Mouse (Mus musculus) midbrain, embryonic 12.5 days (tissue): ENCODE results near the gene Arid3b. TPM values are rescaled to one million over a fixed set of nuclear protein-coding genes. Genes with fewer than 3 reads are reported as not detected.

Source experiments
- ATAC-seq: fragments of 200-750 bp; cut with Nextera tagmentation; 2 replicates; pipeline ENCODE4 v1.8.0; 2017; ENCODE audit warnings: low read depth, moderate TSS enrichment, moderate library complexity; ENCODE audit not compliant: low FRiP score
- H3K27ac ChIP-seq: fragments of 300-500 bp; sonication (generic); replicated peaks from 2 replicates; pipeline ENCODE4 v1.5.1; 2016; ENCODE audit warnings: mild to moderate bottlenecking
- H3K27me3 ChIP-seq: fragments of 300-500 bp; sonication (generic); 2 replicates; pipeline ENCODE4 v1.6.1; 2016; ENCODE audit warnings: mild to moderate bottlenecking
- H3K36me3 ChIP-seq: fragments of 300-500 bp; sonication (generic); 2 replicates; pipeline ENCODE4 v1.6.1; 2016
- H3K4me1 ChIP-seq: fragments of 300-500 bp; sonication (generic); 2 replicates; pipeline ENCODE4 v1.6.1; 2016
- H3K4me2 ChIP-seq: fragments of 300-500 bp; sonication (generic); replicated peaks from 2 replicates; pipeline ENCODE4 v1.6.1; 2016; ENCODE audit warnings: mild to moderate bottlenecking, moderate library complexity
- H3K4me3 ChIP-seq: fragments of 300-500 bp; sonication (generic); 2 replicates; pipeline ENCODE4 v1.5.1; 2016; ENCODE audit warnings: mild to moderate bottlenecking
- H3K9ac ChIP-seq: fragments of 300-500 bp; sonication (generic); replicated peaks from 2 replicates; pipeline ENCODE4 v1.6.1; 2016; ENCODE audit warnings: mild to moderate bottlenecking, moderate library complexity
- H3K9me3 ChIP-seq: fragments of 300-500 bp; sonication (generic); 2 replicates; pipeline ENCODE4 v1.6.1; 2016; ENCODE audit warnings: mild to moderate bottlenecking
- WGBS: fragments of 180-500 bp; shearing (Covaris S2); methylation state at CpG from one replicate; pipeline ENCODE4 v1.1.7; 2016; 5-methylcytosine and 5-hydroxymethylcytosine counted together
- polyA plus RNA-seq: library from polyadenylated mRNA; unstranded; fragments of >200 nt; fragmentation: Nextera tagmentation; extraction: Ambion mirVana; gene quantifications from 2 replicates; pipeline ENCODE4 v1.2.1, GENCODE M21; 2016

Arid3b gene
- polyA plus RNA-seq, 1 experiment from 2014 or later, result 23.1 TPM

- Histone ChIP-seq H3K27me3 (no peaks in the 10 kb centered on the region), H3K27ac (no peak overlapping the region), H3K4me1 (peaks cover 24% of the 10 kb centered on the region), H3K36me3 (peaks cover 54% of the 10 kb centered on the region), H3K9ac (no peak overlapping the region), H3K4me2 (no peak overlapping the region), H3K9me3 (no peaks in the 10 kb centered on the region), H3K4me3 (no peak overlapping the region)
- WGBS, result 96% methylated on average over 24 of the region's 24 CpGs
- ATAC-seq, result no peak
Observed at GRCm38 (mm10) chr9:57760416-57761146, 76.0 kb downstream of the Arid3b start.

- Histone ChIP-seq H3K4me1 (peaks cover 24% of the 10 kb centered on the region), H3K36me3 (peaks cover 67% of the 10 kb centered on the region)
- ATAC-seq, result no peak
Observed at GRCm38 (mm10) chr9:57759289-57759688, 77.3 kb downstream of the Arid3b start.

GRCm38 (mm10) chr9:57758528-57758927 lies 78.1 kb downstream of the Arid3b start:
- ATAC-seq, result no peak
- Histone ChIP-seq H3K9ac (no peak overlapping the region), H3K4me3 (no peak overlapping the region), H3K27ac (no peak overlapping the region), H3K9me3 (no peaks in the 10 kb centered on the region), H3K36me3 (peaks cover 74% of the 10 kb centered on the region), H3K27me3 (no peaks in the 10 kb centered on the region), H3K4me2 (no peak overlapping the region), H3K4me1 (peaks cover 17% of the 10 kb centered on the region)
- WGBS, result 93% methylated on average over 22 of the region's 22 CpGs

More at GRCm38 (mm10) chr9:57759289-57759688, 77.3 kb downstream of the Arid3b start:
- H3K4me3 ChIP-seq, result no peak overlapping the region
- no peak overlapping the region for H3K4me2 ChIP-seq
- H3K9ac ChIP-seq, result no peak overlapping the region
- no peaks in the 10 kb centered on the region for H3K27me3 ChIP-seq
- no peaks in the 10 kb centered on the region for H3K9me3 ChIP-seq
- no peak overlapping the region for H3K27ac ChIP-seq
- WGBS, result 40% methylated on average over 6 of the region's 6 CpGs

- no peak overlapping the region for H3K4me3 ChIP-seq
- H3K27me3 ChIP-seq, result no peaks in the 10 kb centered on the region
- no peak overlapping the region for H3K9ac ChIP-seq
- H3K9me3 ChIP-seq, result no peaks in the 10 kb centered on the region
- peaks cover 7% of the 10 kb centered on the region for H3K4me1 ChIP-seq
- no peak overlapping the region for H3K27ac ChIP-seq
- no peak overlapping the region for H3K4me2 ChIP-seq
- H3K36me3 ChIP-seq, result peaks cover 84% of the 10 kb centered on the region
- WGBS, result 93% methylated on average over 3 of the region's 3 CpGs
- no peak for ATAC-seq
Observed at GRCm38 (mm10) chr9:57757578-57757977, 79.0 kb downstream of the Arid3b start.

GRCm38 (mm10) chr9:57750901-57751300 lies 85.7 kb downstream of the Arid3b start:
- Histone ChIP-seq H3K27ac (no peak overlapping the region), H3K36me3 (peaks cover 100% of the 10 kb centered on the region), H3K9me3 (no peaks in the 10 kb centered on the region), H3K4me1 (no peaks in the 10 kb centered on the region), H3K4me3 (no peak overlapping the region), H3K4me2 (no peak overlapping the region), H3K9ac (no peak overlapping the region), H3K27me3 (no peaks in the 10 kb centered on the region)
- ATAC-seq, result no peak
- 94% methylated on average over 7 of the region's 7 CpGs for WGBS

GRCm38 (mm10) chr9:57748831-57749230 lies 87.8 kb downstream of the Arid3b start:
- Histone ChIP-seq H3K4me1 (no peaks in the 10 kb centered on the region), H3K9me3 (no peaks in the 10 kb centered on the region), H3K4me3 (no peak overlapping the region), H3K4me2 (no peak overlapping the region), H3K9ac (no peak overlapping the region), H3K36me3 (peaks cover 91% of the 10 kb centered on the region), H3K27ac (no peak overlapping the region), H3K27me3 (no peaks in the 10 kb centered on the region)
- ATAC-seq, result no peak
- WGBS, result 92% methylated on average over 1 of the region's 1 CpGs

GRCm38 (mm10) chr9:57748137-57748536 lies 88.5 kb downstream of the Arid3b start:
- 90% methylated on average over 6 of the region's 6 CpGs for WGBS
- H3K27ac ChIP-seq, result no peak overlapping the region
- H3K36me3 ChIP-seq, result peaks cover 84% of the 10 kb centered on the region
- no peaks in the 10 kb centered on the region for H3K4me1 ChIP-seq
- no peak overlapping the region for H3K4me3 ChIP-seq
- no peak overlapping the region for H3K9ac ChIP-seq
- no peak overlapping the region for H3K4me2 ChIP-seq
- H3K27me3 ChIP-seq, result no peaks in the 10 kb centered on the region
- no peak for ATAC-seq
- no peaks in the 10 kb centered on the region for H3K9me3 ChIP-seq

GRCm38 (mm10) chr9:57747067-57747466 lies 89.5 kb downstream of the Arid3b start:
- ATAC-seq, result no peak
- H3K27me3 ChIP-seq, result no peaks in the 10 kb centered on the region
- H3K9ac ChIP-seq, result no peak overlapping the region
- H3K36me3 ChIP-seq, result peaks cover 78% of the 10 kb centered on the region
- no peak overlapping the region for H3K4me2 ChIP-seq
- no peak overlapping the region for H3K4me3 ChIP-seq
- no peaks in the 10 kb centered on the region for H3K4me1 ChIP-seq
- WGBS, result 91% methylated on average over 1 of the region's 1 CpGs
- H3K27ac ChIP-seq, result no peak overlapping the region
- H3K9me3 ChIP-seq, result no peaks in the 10 kb centered on the region

- Histone ChIP-seq H3K36me3 (peaks cover 74% of the 10 kb centered on the region), H3K9me3 (no peaks in the 10 kb centered on the region), H3K9ac (no peak overlapping the region), H3K27ac (no peak overlapping the region), H3K4me1 (no peaks in the 10 kb centered on the region), H3K4me3 (no peak overlapping the region), H3K27me3 (no peaks in the 10 kb centered on the region), H3K4me2 (no peak overlapping the region)
- ATAC-seq, result no peak
- 67% methylated on average over 3 of the region's 3 CpGs for WGBS
Observed at GRCm38 (mm10) chr9:57744462-57745091, 92.0 kb downstream of the Arid3b start.

Other genes starting within 250 kb of the Arid3b start
- 21.6 and 22.9 TPM in 2 replicates for gene Ulk3, start 247.3 kb downstream of the Arid3b start, polyA plus RNA-seq
- 3.7 and 4.8 TPM in 2 replicates for gene Cplx3, start 230.5 kb downstream of the Arid3b start, polyA plus RNA-seq
- gene Lman1l, start 216.0 kb downstream of the Arid3b start, polyA plus RNA-seq, result 0.10 TPM in 1 of 2 replicates, not detected in the other
- 35.3 and 40.0 TPM in 2 replicates for gene Csk, start 183.2 kb downstream of the Arid3b start, polyA plus RNA-seq
- not detected in 2 replicates for gene Cyp1a2, start 153.1 kb downstream of the Arid3b start, polyA plus RNA-seq
- not detected in 2 replicates for gene Cyp1a1, start 148.9 kb downstream of the Arid3b start, polyA plus RNA-seq
- 40.9 and 41.1 TPM in 2 replicates for gene Edc3, start 128.3 kb downstream of the Arid3b start, polyA plus RNA-seq
- gene Clk3, start 70.9 kb downstream of the Arid3b start, polyA plus RNA-seq, result 90.0 and 94.7 TPM in 2 replicates
- 135 and 144 TPM in 2 replicates for gene Ubl7, start 74.2 kb upstream of the Arid3b start, polyA plus RNA-seq
- 0.64 and 1.0 TPM in 2 replicates for gene Sema7a, start 103.3 kb upstream of the Arid3b start, polyA plus RNA-seq
- gene Cyp11a1, start 169.6 kb upstream of the Arid3b start, polyA plus RNA-seq, result 0.42 TPM in 1 of 2 replicates, not detected in the other
- gene Stra6, start 227.0 kb upstream of the Arid3b start, polyA plus RNA-seq, result 8.6 and 9.1 TPM in 2 replicates